In the genomic region with DNA sequence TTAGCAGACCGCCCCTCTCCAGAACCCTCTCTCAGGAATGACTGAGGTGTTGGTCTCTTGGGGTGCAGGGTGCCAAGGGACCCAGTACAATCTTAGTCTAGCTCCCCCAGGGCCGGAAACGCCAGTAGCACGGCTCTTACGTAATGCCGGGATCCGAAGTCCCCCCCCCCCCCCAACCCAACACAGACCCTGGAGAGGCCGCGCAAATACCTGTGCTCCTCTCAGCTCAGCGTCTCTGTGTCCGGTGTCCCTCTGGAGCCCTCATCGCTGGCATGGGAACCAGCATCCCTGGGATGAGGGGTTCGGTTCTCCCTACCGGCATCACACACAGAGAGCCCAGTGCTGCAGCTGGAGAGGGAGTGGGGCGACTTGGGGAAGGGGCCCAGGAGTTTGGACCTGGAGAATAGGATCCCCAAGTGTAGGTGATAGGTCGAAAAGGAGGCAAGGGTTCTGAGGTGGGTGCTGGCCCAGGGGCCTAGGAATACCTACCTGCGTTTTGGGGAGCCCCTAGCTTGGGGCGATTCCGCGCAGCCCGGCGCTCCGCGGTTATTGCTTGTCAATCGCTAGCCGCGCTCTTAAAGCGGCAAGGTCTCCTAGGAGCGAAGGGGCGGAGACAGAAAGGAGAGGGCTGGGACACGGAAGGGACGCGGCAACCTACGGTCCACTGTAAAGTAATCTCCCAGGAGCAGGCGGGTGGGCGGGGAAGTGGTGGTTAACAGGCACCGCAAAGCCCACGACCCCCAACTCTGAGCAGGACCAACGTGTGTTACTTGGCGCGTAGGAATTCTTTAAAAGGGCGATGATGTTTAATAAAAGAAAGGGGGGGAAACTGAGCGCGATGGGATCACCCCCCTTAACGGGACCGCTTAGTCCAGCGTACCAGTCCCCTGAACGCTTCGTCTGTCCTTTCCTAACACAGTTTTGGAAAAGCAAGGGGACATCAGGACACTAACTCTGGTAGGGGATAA, we compare ENCODE assay signal across 8 mouse cellular contexts. TPM values are rescaled to one million over a fixed set of nuclear protein-coding genes. Genes with fewer than 3 reads are reported as not detected.
DNase-seq lines count a peak whose midpoint lies in the region; ATAC-seq lines count a peak whose summit lies in the region.

A gene (minus strand): TSS at position 585 of the 968 bp plus-strand sequence.

- DNase-seq in 3134 (ENCODE audit: extremely low read depth, insufficient read length, low spot score) = peak; percentile 86
- peak; percentile 81 for DNase-seq in adrenal gland, postnatal 10 days
- peak; percentile 77 for DNase-seq in embryo, embryonic 11.5 days (ENCODE audit: low read depth, low spot score)
- DNase-seq in gastrocnemius, postnatal 36 days = peak; percentile 33 to 47
- DNase-seq in limb, embryonic 10.5 days (ENCODE audit: low spot score) = peak; percentile 84
- DNase-seq in midbrain, embryonic 10.5 days (ENCODE audit: low spot score) = peak; percentile 87
- DNase-seq in spleen, adult 12 weeks (ENCODE audit: low spot score) = peak; percentile 78

- H3K27me3 ChIP-seq in intestine, embryonic 15.5 days (replicated peaks) = no peaks in the 10 kb centered on the region
- no peaks in the 10 kb centered on the region for H3K27me3 ChIP-seq in limb, embryonic 10.5 days (ENCODE audit: low read depth, poor library complexity, severe bottlenecking)
- 0 out of 2 replicates have a peak, but pooled peaks cover 4% of the 10 kb centered on the region for H3K27me3 ChIP-seq in midbrain, embryonic 10.5 days (ENCODE audit: low read depth, poor library complexity, severe bottlenecking)

- H3K4me2 ChIP-seq in intestine, embryonic 15.5 days (replicated peaks) = peak within 1 kb of the TSS; percentile 97

- H3K4me3 ChIP-seq in intestine, embryonic 15.5 days (replicated peaks) = peak within 1 kb of the TSS; percentile 68
- peak within 1 kb of the TSS; percentile 82 for H3K4me3 ChIP-seq in limb, embryonic 10.5 days
- peak within 1 kb of the TSS; percentile 69 for H3K4me3 ChIP-seq in midbrain, embryonic 10.5 days

- under 1% methylated on average over 49 of the region's 49 CpGs for WGBS in intestine, embryonic 15.5 days
- under 1% methylated on average over 49 of the region's 49 CpGs for WGBS in limb, embryonic 10.5 days
- WGBS in midbrain, embryonic 10.5 days = under 1% methylated on average over 48 of the region's 49 CpGs

- peaks cover 14% of the 10 kb centered on the region for H3K4me1 ChIP-seq in intestine, embryonic 15.5 days (replicated peaks)
- peaks cover 59% of the 10 kb centered on the region for H3K4me1 ChIP-seq in limb, embryonic 10.5 days
- H3K4me1 ChIP-seq in midbrain, embryonic 10.5 days = peaks cover 64% of the 10 kb centered on the region

- H3K9ac ChIP-seq in intestine, embryonic 15.5 days = peak within 1 kb of the TSS; percentile 53

- H3K27ac ChIP-seq in intestine, embryonic 15.5 days = peak within 1 kb of the TSS; percentile 77
- peak within 1 kb of the TSS; percentile 89 for H3K27ac ChIP-seq in limb, embryonic 10.5 days
- peak within 1 kb of the TSS; percentile 96 for H3K27ac ChIP-seq in midbrain, embryonic 10.5 days (replicated peaks)

- ATAC-seq in intestine, embryonic 15.5 days = peak; percentile 80

- H3K9me3 ChIP-seq in intestine, embryonic 15.5 days = no peaks in the 10 kb centered on the region
- H3K9me3 ChIP-seq in limb, embryonic 10.5 days (replicated peaks) = no peaks in the 10 kb centered on the region
- no peaks in the 10 kb centered on the region for H3K9me3 ChIP-seq in midbrain, embryonic 10.5 days (replicated peaks)

- H3K36me3 ChIP-seq in intestine, embryonic 15.5 days = no peaks in the 10 kb centered on the region
- peaks cover 14% of the 10 kb centered on the region for H3K36me3 ChIP-seq in limb, embryonic 10.5 days
- peaks cover 16% of the 10 kb centered on the region for H3K36me3 ChIP-seq in midbrain, embryonic 10.5 days

- intact Hi-C loops in gastrocnemius, postnatal 36 days (cut with DNase I) = loop anchor here (2.0 kb wide), 1 partner anchor 27 kb away; no protein-coding TSS in a partner anchor

RNA-seq across cellular contexts. Expression of the gene that starts here (rescaled TPM):
- total RNA-seq in adrenal gland, postnatal 10 days (2021) = 10 to 100 TPM in 1 of 2 experiments, 1 to 10 TPM in 1; 8.7 to 10.3 TPM
- total RNA-seq in gastrocnemius, postnatal 36 days (2021) = 1 to 10 TPM in 1 of 2 experiments, under 1 TPM in 1; 0.91 to 1.8 TPM
- polyA plus RNA-seq in intestine, embryonic 15.5 days (2015; fragmentation: Nextera tagmentation; extraction: Ambion mirVana) = 6.2 and 6.8 TPM in 2 replicates
- polyA plus RNA-seq in limb, embryonic 10.5 days (2016; fragmentation: Nextera tagmentation; extraction: Ambion mirVana) = 11.5 and 16.6 TPM in 2 replicates
- polyA plus RNA-seq in midbrain, embryonic 10.5 days (2016; fragmentation: Nextera tagmentation; extraction: Ambion mirVana) = 15.5 and 18.7 TPM in 2 replicates

Comparison
In these comparisons a context has a peak if more than half of its experiments do, and no peak if none do; other contexts are left out.
1. Peak in every context shown above with its lines: DNase-seq, ATAC-seq, H3K4me3 ChIP-seq and H3K27ac ChIP-seq.